Mouse (Mus musculus) bone marrow, adult 2 months (tissue): Measurements from ENCODE around the gene Btrc.

ENCODE experiments used
- CTCF ChIP-seq: fragments of 200-500 bp; IDR thresholded peaks from 2 replicates; pipeline ENCODE4 v1.5.1; 2011; ENCODE audit warnings: low read length, control low read depth; ENCODE audit not compliant: control insufficient read depth, insufficient read depth
- POLR2A ChIP-seq: fragments of 200-500 bp; IDR thresholded peaks from 2 replicates; pipeline ENCODE4 v1.6.1; 2011; ENCODE audit warnings: low read depth, mild to moderate bottlenecking, control low read depth, low read length, borderline replicate concordance; ENCODE audit not compliant: control insufficient read depth

DNA sequence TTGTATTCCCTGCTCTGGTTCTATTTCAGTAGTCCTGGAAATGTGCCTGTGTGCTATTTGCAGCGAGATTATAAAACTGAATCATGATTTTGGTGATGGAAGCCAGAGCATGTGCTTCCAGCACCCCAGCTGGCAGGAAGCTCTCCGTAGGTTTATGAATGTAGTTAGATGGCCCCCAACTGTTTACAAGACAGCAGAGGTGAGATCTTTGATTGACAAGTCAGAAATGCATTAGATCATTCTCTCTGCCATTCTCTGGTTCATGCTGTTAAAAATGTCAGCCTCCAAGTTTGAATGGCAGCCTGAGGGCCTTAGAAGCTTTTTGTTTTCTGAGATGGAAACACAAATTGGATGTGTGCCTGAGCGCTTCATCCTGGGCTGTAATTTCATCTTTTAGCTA lies 68.8 kb downstream of the Btrc start:
- TF ChIP-seq POLR2A = no peak
- TF ChIP-seq CTCF = no peak
